Mouse (Mus musculus) thymus, postnatal 10 days (tissue): ENCODE data around the gene Synpo2.

Source experiments
- DNase-seq, 2 experiments: peaks; one replicate each; pipeline ENCODE4 v3.0.0; 2021; ENCODE audit warnings: low spot score in 2 of 2

The Synpo2 gene

GRCm38 (mm10) chr3:123205065-123205464 lies 30.9 kb downstream of the Synpo2 start:
- DNase-seq: no peak

DNA sequence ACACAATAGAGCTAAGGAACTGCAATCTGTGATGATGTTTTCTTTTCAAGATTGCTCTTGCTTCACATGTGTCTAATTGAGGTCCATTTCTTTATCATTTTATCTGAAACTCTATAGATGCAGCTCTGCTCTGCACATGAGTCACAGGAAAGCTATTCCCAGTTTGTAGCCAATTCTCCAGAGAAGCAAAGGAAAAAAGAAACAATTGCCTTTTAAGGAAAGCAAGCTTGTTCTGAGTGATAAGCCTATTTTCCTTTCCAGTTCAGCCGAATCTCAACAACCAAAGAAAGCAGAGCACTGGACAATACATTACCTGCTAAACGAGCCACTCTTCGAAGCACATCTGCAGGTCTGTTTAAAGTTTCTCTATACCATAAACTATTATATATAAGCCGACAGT lies 31.3 kb downstream of the Synpo2 start:
- no peak for DNase-seq

DNA sequence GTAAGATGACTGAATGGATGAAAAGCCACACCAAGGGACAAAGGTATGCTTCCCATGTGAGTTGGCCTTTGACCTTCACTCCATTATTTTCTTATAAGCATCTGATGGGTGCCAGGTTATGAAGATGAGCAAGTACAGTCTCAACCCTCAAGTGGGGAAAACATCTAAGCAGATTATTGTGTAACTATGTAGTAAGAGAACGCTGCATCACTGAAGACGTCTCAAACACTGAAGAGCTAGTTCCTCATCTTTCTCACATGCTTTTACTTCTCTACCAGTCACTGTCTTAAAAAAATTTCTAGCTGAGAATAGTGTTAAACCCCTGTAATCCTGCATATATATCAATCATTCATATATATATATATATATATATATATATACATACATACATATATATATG lies 34.2 kb downstream of the Synpo2 start:
- no peak for DNase-seq

DNA sequence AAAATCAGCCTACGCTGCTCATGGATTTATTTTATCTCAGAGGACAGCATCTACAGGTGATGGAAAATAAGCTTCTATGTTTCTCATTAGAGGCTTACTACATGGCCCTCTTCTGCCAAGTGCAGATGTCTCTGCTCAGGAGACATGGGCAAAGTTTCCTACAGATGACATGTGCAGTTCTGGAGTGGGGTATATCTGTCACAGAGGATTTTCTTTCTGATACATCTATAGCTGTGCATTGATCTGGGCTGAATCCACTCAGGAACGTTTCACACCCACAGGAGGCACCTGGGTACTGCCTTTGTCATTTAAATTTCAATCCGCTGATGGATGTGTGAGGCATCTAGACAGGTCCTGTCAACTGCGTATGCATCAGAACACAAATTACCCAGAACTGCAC lies 42.2 kb downstream of the Synpo2 start:
- DNase-seq: no peak

DNA sequence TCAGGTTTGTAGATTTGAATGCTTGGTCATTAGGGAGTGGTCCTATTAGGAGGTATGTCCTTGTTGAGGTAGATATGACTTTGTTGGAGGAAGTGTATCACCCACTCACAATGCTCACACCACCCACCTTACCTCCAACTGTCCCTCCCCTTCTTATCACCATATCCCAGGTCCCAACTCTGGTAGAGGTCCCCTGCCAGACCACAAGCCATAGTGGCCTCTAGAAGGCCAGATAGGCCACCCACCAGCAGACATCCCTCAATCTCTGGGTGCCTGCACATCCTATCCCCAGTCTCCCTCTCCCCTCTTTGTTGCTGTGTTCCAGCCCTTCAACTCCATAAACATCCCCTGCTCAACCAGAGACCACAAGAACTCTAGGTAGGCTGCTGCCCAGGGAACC lies 44.3 kb downstream of the Synpo2 start:
- DNase-seq: no peak

GRCm38 (mm10) chr3:123190329-123190728 lies 45.6 kb downstream of the Synpo2 start:
- DNase-seq: no peak

GRCm38 (mm10) chr3:123189826-123190225 lies 46.1 kb downstream of the Synpo2 start:
- DNase-seq: no peak

DNA sequence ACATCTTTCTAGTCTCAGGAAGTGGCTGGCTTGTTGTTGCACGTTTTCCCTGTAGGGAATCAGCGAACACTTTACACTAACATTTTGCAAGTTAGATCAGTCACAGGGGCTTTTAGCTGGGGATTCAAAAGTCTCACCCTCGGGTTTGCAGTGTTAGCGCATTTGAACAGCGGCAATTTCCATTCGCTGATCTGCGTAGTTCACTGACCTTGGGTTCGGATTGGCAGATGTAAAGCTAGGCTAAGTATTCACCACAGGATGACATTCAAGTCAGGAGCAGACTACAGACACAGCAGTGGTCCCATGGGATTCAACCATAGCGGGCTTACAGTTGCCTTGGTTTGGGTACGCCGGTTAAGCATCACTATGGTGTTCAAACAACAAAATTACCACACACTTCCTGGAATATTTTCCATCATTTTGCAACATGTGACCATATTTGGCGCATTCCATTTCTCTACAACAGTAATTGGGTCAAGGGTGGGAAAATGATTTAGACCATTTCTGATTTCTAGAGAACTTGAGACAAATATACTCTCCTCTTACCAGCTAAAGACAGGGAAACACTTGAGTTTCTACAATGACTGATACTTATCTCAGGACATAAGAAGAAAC lies 47.2 kb downstream of the Synpo2 start:
- DNase-seq: no peak

DNA sequence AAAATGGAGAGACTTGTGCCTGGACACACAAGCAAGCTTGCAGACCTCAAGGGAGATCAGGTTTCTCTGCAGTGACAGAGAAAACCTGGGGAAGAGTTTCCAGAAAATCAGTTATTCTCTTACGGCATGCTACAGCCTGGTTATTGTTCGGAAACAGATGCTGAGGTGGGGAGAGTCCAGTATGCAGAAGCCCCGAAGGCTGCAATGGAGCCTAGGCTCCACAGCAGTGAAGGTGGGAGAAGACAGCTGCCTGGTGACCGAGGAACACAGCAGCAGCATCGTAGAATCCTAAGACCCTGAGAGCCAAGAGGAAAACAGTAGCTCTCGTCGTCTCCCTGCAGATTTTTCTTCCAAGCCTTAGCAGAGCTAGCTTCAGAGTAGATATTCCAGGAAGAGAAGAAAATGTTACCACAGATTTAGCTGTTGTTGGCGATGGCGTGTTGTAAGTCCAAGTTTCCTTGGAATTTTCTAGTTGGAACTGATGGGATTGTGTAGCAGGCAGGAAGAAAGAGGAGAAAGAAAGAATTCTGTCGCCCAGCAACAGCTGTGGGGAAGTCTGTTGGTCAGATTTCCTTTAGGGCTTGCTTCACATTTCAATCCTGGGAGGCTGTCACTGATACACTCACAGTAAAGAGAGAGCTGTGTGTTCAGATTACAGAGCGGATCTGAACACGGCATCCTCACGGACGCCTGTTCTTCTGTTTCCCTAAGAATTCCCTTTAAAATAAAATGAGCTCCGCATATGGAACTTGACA lies 48.4 kb downstream of the Synpo2 start:
- no peak for DNase-seq

- DNase-seq: no peak
These were observed 50.6 kb downstream of the Synpo2 start for GRCm38 (mm10) chr3:123185238-123185925.

GRCm38 (mm10) chr3:123184281-123184680 lies 51.7 kb downstream of the Synpo2 start:
- DNase-seq: no peak

GRCm38 (mm10) chr3:123179508-123179907 lies 56.4 kb downstream of the Synpo2 start:
- DNase-seq: no peak

DNA sequence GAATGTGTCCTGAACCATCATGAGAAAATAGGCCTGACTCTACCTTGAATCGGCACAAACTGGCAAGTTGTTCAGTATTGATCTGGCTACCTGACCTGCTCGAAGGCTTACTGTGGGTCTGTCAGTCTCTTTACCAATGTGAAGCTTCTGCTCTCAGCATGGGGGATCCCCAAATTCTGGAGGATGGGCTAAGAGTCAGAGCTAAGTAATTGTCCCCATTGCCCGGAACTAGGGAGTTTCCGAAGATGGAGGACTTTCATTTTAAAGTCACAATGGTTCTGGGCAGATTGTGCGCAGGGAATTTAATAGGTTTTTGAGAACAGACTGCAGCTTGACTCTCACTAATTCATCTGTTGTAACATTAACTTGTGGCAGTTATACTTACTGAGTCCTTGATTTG lies 56.9 kb downstream of the Synpo2 start:
- no peak for DNase-seq

DNA sequence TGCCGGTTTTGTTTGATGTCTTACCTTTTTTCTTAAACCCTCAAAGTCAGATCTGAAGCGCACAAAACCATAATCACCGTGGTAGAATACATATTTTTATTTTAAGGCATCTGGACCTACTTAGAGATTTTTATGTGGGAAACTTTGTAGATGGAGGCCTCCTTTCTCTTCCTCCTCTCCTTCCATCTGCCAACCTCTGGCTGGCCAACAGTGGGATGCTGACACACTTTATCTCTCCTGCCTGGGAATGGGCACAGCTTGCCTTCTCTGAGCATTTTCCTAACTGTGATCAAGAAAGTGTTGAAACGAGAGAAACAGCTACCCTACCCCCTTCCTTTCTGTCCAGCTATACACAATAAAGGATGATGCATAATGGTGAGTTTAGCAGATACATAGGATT lies 57.5 kb downstream of the Synpo2 start:
- DNase-seq: no peak

DNA sequence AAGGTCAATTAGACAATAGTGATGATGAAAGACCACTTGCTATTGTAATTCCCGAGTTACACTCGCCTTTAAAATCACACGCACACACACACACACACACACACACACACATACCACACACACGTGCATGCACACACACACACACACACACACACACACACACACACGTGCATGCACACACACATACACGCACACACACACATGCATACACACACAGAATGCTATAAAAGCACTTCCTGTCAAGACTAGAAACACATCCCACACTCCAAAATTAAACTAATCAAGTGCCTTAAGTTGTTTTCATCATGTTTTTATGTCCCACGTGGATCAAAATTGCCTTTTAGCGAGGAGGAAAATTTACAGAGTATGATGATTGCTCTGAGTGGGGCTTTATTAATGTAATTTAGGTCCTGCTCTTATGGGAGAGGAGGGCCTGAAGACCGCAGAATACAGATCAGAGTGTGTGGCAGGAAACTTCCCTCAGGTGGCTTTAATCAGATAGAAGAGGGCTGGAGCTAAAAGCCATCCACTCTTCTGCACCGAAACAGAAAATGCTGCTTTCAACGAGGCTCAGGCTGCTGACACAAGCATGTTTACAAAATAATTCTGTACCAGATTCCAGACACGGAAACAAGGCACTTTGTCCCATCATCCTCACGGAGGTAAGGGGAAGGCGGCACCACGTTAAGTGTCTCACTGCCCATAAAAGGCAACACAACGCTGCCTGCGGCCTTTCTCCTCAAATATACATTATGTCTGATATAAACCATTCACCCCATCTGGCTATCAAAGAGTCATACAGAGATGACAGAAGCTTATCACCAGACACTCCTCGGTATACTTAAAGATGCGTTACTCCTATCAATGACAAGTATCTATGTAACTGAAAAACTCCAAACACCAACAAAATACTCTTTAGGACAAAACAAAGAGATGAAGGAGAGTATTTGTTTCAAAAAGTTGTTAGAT lies 59.3 kb downstream of the Synpo2 start:
- DNase-seq: no peak

DNA sequence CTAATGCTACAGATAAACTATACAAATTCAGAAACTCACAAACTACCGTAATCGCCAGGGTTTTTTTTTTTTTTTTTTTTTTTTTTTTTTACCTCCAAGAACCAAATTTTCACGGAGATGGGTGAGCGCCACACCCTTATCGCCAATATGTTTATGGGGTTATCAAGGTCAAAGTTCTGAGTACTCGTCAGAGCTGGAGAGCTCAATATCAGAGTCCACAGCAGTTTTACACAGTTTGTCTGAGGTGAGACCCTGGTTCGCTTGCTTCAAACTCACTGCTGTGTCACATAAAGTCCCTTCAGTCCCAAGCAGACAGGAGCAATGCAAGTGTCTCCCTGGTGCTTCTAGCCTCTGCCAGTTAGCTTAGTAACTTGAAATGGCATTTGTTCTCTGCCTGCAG lies 60.8 kb downstream of the Synpo2 start:
- DNase-seq: no peak

GRCm38 (mm10) chr3:123174379-123174697 lies 61.6 kb downstream of the Synpo2 start:
- DNase-seq: no peak

DNA sequence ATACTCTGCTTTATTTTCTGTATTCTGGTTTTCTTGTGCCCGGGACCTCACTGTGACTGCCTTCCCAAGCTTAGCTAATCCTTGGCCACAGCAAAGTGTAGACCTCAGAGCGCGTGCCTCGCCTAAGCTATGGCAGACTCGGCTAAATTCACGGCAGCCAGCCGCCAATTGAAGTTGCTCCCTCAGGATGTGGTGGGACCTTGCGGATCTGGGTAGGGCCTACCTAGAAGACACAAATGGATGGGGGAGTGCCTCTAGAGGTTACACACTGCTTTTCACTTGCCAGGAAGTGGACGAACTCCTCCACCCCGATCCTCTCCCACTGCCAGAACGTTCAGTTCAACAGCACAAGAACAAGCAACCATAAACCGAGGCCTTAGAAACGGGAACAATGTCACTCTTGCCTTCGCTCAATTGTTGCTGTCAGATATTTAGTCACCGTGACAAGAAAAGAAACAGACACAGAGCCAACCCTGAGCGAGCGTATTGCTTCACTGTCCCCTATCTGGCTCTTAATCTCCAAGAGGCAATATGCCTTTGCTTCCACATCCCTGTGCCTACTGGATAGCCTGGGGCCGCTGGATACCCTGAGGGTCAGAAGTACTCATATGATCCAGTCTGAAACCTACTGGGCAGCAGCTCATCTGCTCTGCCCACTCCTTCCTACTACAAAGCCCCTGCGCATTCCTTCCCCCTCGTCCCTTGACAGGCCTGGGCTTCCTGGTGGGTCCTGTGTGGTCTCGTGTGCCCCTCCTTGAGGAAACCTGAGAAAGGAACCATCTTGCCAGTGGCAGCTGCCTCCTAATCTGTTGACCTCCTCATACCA lies 62.2 kb downstream of the Synpo2 start:
- no peak for DNase-seq

GRCm38 (mm10) chr3:123172151-123172550 lies 63.8 kb downstream of the Synpo2 start:
- no peak for DNase-seq

- no peak for DNase-seq
These were observed 66.6 kb downstream of the Synpo2 start for GRCm38 (mm10) chr3:123169398-123169797.

DNA sequence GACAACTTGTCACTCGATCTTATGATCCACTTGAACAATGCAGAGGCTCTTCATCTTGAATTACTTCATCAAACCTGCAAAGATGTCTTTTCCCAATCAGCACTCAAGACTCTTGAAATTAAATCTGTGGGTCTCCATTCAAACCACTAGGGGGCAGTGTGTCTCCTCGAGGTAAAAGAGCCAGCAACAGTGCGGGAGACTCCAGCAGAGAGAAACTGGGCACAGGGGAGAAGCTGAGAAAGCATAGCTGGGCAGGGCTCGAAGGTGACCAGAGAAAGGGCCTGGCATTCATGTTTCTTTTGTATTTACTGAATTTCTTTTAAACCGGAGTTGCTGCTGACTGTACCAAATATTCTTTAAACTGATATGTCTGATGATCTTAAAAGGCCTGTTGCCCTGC lies 67.1 kb downstream of the Synpo2 start:
- peak in 1 of 2 experiments; percentile 67 for DNase-seq
